Mouse (Mus musculus): Measurements from ENCODE around the gene Psap.

- TF ChIP-seq CTCF (IDR thresholded peaks at IDR 0.05; ENCODE audit: low read depth, low read length) (no peak), POLR2AphosphoS5 (IDR thresholded peaks at IDR 0.05; ENCODE audit: insufficient replicate concordance, low read depth, low read length) (no peak), TAL1 (conservative IDR thresholded peaks at IDR 0.05; ENCODE audit: low read depth, low read length) (no peak), GATA1 (IDR thresholded peaks at IDR 0.05; ENCODE audit: borderline replicate concordance, low read length) (no peak)
Observed at GRCm38 (mm10) chr10:60256088-60256487, 21.3 kb upstream of the Psap start.
